Mouse (Mus musculus) G1E (cell line): Measurements from ENCODE around the gene Oosp3.

Experiments used
- CTCF ChIP-seq: IDR thresholded peaks from 2 replicates; pipeline ENCODE4 v1.5.1; 2012; ENCODE audit warnings: low read depth, low read length, inconsistent platforms, mixed read lengths
- GATA2 ChIP-seq: IDR thresholded peaks from 2 replicates; pipeline ENCODE4 v1.6.1; 2012; ENCODE audit warnings: low read depth, low read length, inconsistent platforms, borderline replicate concordance
- POLR2AphosphoS5 ChIP-seq: IDR thresholded peaks from 2 replicates; pipeline ENCODE4 v1.6.1; 2012; ENCODE audit warnings: low read depth, low read length, inconsistent platforms; ENCODE audit not compliant: insufficient replicate concordance

DNA sequence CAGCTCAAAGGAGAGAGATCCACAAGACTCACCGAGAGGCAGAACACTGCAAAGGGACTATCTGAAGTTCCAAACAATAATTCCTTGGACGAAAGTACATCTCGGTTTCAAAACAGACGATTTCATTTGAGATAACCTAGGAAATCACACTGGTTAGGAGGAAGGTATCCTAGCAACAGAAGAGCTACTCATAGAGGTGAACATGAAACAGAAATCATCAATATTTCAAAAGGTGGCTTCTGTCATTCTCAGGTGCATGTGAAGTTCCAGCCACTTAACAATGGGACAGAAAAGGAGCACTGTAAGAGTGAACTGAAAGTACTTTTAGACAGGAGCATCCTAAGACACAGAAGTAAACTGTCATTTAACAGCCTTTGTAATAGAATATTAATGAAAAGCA, 47.3 kb upstream of the Oosp3 start:
- TF ChIP-seq CTCF = no peak
- no peak for TF ChIP-seq GATA2
- no peak for TF ChIP-seq POLR2AphosphoS5
